Mouse (Mus musculus) G1E (cell line): ENCODE results near the gene Itpk1.

ENCODE experiments used
- CTCF ChIP-seq: IDR thresholded peaks from 2 replicates; pipeline ENCODE4 v1.5.1; 2012; ENCODE audit warnings: low read depth, low read length, inconsistent platforms, mixed read lengths
- GATA1 ChIP-seq: IDR thresholded peaks from 2 replicates; pipeline ENCODE4 v1.6.1; 2012; ENCODE audit warnings: borderline replicate concordance, low read length, inconsistent platforms, mixed read lengths
- POLR2AphosphoS5 ChIP-seq: IDR thresholded peaks from 2 replicates; pipeline ENCODE4 v1.6.1; 2012; ENCODE audit warnings: low read depth, low read length, inconsistent platforms; ENCODE audit not compliant: insufficient replicate concordance

DNA sequence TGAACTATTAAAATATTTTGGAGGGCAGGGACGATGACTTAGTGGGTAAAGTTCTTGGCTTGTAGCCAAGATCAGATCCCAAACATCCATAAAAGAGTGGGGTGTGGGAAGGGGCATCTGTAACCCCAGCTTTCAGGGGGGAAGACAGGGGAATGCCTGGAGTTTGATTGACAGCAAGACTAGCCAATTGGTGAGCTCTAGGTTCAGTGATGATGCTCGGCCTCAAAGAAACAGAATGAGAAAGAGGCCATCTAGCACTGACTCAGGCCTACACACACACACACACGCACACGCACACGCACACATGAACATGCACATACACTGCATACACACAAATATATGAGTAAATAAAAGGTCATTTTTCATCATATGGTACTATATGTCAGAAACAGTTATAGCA, 5.2 kb upstream of the Itpk1 start:
- no peak for TF ChIP-seq CTCF
- no peak for TF ChIP-seq GATA1
- no peak for TF ChIP-seq POLR2AphosphoS5
